Mouse (Mus musculus) c-Kit-positive CD71-positive TER-119-negative erythroid progenitor cells, embryonic 14.5 days (primary cell): ENCODE measurements at regions not wholly inside any gene's neighbourhood (a gene's known extent, or its start where the extent isn't known, plus 50 kb on each side); places are given as distances from the start of the nearest gene placed in this dataset.

ENCODE experiments used
- DNase-seq: peaks from one replicate; pipeline ENCODE4 v3.0.0-alpha.2; 2013; ENCODE audit warnings: low read depth

- DNase-seq: no peak
Measured at GRCm38 (mm10) chr4:33595763-33596162, 285.7 kb downstream of the Rngtt start.

GRCm38 (mm10) chr4:33599966-33600365, 289.9 kb downstream of the Rngtt start:
- DNase-seq: no peak

DNA sequence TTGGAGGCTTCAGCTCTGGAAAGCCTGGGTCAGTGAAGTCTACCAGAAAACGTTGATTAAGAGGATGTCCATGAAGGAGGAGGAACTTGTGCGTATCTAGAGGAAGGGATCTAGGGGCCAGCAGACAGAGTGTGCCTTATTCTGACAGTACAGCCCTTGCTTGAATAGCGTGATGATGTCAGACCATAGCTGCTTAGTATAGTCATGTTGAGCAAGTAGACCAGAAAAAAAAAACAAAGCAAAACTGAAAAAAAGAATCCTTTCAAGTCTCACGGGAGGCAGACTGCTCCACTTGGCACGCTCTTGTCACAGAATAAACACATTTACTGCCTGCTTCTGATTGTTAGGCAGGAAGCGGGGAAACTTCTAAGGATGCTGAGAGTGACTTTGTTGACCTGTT, 290.7 kb downstream of the Rngtt start:
- DNase-seq: no peak

DNA sequence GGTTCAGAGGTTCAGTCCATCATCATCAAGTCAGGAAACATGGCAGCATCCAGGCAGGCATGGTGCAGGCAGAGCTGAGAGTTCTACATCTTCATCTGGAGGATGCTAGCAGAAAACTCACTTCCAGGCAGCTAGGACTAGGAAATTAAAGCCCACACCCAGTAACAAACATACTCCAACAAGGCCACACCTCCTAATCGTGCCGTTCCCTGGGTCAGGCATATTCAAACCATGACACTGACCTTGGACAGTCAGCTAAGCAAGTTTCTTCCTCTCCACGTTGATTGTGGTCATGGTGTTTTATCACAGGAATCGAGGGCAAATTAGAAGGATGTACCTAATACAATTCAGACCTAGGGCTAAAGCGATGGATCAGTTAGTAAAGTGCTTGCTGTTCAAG, 294.5 kb downstream of the Rngtt start:
- DNase-seq: no peak

DNA sequence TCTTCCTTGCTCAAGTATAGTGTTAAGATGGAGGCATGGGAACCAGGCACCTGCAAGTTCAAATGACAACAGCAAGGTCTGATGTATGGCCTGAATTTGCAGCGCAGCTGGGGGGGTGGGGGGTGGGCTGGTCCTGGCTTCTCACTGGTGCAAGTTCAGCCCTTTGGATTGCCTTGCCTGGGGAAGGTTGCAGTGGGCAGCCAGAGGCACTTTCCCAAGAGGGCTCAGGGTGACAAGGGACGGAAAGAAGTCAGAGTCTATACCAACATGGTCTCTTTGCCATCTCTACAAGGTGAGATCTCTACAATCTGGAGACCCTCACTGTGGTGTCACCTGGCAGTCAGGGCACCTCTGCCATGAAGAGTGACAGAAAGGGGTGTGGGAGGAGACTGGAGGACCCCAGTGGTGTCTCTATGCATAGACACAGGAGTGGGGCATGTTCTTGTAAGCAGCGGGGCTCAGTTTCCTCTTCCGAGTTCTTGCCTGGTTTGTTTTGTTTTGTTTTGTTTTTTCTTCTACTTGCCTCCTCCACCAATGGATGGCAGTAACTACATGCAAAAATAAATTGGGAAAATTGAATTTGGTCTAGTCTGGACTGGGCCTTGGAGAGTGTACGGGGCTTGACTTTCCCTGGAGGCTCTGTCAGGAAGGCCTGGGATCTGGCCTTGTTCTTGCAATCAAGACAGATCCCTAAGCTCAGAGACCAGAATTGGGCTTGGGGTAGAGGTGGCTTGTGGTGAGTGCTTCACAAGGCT, 284.4 kb upstream of the Cnr1 start:
- DNase-seq: no peak

DNA sequence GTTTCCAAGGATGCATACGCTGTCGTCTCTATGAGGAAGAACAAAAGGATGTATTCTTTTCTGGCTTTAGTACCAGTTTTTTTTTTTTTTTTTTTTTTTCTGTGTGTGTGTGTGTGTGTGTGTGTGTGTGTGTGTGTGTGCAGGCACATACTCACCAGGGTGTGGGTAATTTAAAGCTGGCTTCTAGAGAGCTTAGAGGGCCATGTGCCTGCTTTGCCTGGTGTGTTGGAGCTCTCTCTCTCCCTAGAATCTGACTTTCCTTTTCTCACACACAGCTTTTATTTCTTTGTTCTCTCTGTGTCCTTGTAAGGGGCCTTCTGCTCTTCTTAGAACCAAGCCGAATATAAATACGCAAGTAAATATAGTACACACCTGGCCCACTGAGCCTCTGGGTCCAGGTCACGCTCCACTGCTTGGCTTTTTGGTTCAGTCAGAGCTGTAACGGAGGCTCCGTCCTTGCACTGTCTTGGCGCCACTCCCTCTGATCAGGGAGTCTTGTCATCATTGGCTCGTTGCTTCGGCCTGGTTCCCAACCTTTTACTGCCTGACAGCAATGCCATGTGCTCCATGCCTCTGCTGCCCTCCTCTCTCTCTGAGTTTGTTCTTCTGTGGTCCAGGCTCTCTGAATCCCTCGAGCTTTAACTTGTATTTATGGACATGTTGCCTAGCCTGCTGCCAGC, 283.7 kb upstream of the Cnr1 start:
- no peak for DNase-seq

- DNase-seq: no peak
Measured at GRCm38 (mm10) chr4:33641883-33642282, 282.5 kb upstream of the Cnr1 start.

DNA sequence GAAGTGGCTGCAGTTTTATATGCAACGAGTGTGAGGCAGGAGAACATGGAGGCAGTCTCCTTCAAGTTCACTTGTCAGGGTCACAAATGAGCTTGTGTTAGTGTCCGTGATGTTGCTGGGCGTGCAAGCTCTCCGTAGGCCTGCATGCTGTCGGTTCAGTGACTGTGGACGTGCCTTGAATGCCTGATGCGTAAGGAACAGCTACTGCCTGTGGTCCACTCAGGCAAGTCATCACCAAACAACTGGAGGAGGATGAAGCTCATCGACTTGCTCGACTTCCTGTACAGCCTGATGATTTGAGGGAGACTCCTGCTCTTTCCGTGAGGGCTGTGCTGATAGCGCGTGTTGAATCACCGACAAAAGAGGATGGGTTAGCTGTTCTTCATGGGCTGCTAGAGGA, 281.9 kb upstream of the Cnr1 start:
- no peak for DNase-seq

DNA sequence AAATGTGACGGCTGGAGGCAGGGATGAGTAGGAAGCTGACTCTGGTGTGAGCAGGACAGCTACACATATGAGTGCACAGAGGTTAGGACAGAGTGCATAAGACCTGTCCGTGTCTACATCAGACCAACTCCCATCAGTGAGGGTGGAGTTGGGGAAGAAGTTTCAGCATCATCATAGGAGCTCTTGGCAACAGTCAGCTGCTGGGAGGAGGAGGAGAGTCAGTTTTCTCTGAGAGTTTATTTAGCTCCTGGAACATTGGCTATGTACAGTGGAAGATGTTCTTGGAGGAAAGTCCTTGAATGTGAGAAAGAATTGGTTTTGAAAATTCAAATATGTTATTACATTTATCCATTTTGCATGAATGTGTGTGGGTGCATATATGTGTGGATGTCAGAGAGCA, 279.2 kb upstream of the Cnr1 start:
- no peak for DNase-seq

- DNase-seq: no peak
Measured at GRCm38 (mm10) chr4:33651292-33651691, 273.1 kb upstream of the Cnr1 start.

DNA sequence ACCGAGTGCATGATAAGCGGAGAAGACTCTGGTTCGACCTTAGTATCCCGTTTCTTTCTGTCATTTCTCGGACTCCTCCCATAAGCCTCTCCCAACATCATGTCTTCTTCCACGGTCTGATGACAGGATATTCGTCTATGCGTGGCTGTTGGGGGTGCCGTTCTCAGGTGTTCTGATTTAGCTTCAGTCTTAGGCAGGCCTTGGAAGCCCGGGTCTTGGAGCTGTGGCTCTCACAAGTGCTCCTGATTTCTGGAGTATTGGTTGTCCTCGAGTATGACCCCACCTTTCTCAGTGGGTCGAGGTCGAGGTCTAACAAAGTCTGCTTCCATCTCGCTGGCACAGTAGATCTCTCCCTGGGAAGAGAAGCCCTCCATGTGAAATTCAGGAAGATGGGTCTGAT, 264.6 kb upstream of the Cnr1 start:
- no peak for DNase-seq

DNA sequence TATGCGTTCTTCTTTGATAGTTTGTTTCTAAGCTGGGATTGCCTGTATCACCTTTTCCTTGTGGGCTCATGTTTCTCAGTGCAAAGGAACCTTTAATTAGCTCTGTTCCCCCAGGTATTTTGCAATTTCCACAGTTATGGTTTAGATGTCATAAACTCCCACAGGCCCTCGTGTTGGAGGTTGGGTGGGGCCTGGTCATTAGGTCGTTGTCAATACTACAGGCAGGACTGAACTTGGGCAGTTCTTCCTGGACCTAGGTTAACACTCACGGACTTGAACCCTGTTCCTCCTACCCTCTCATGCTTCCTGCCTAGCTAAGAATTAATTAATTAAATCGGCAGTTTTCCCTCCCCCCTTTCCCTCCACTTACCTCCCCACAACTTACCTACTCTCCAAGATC, 263.8 kb upstream of the Cnr1 start:
- DNase-seq: no peak

- peak; percentile 39 for DNase-seq
Measured at GRCm38 (mm10) chr4:33661862-33662261, 262.5 kb upstream of the Cnr1 start.

- DNase-seq: no peak
Measured at GRCm38 (mm10) chr4:33662965-33663364, 261.4 kb upstream of the Cnr1 start.

DNA sequence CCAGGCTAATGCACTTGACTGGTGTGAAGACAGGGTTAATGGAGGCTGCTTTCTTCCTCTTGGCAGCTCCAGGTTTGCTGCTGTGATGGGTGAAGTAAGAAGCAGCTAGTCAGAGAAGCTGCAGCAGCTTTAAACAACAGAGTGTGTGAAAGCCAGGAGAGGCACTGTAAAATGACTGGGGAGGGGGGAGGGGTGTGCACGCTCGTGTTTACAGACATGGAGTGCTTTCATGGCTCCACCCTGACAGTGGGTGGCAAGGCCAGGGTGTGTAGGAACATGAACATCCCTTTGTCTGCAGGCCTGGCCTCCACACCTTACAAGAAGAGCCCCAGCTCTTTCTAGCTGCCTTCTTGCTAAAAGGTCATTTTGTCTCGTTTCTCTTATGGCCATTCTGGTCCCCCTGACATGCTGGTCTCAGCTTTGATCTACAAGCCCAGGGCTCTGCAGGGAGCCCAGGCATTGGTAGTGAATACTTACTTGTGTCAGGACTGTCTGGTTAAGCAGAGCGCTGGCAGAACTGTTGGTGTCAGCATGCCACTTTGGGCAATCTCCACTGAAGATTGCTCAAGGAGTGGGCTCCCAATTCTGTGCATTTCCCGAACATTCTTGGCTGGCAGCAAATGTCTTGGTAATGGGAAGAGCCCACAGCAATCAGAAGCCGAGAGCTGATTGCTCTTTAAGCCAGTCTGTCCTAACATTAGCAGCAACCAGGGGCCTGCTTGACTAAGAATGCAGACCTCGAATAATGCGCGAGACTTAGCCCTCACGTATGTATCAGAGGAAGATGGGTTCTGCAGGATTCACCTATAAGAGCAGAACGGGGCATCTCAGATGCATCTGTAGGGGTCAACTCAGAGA, 260.5 kb upstream of the Cnr1 start:
- no peak for DNase-seq

DNA sequence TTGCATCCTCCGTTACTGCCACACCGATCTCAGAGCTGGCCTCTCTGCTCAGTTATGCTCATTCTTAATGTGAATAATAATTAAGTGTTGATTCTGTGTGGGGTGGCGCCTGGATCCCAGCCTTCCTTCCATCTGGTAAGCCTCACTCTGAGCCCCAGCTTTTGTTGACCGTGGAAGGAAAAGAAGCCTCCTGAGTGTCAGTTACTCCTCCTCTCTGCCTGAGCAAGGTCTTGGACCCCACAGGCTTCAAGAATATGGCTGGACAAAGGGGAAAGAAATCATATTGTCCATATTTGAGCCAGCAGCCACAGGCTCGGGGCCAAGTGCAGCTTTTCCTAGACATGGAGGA, 259.9 kb upstream of the Cnr1 start:
- DNase-seq: no peak

DNA sequence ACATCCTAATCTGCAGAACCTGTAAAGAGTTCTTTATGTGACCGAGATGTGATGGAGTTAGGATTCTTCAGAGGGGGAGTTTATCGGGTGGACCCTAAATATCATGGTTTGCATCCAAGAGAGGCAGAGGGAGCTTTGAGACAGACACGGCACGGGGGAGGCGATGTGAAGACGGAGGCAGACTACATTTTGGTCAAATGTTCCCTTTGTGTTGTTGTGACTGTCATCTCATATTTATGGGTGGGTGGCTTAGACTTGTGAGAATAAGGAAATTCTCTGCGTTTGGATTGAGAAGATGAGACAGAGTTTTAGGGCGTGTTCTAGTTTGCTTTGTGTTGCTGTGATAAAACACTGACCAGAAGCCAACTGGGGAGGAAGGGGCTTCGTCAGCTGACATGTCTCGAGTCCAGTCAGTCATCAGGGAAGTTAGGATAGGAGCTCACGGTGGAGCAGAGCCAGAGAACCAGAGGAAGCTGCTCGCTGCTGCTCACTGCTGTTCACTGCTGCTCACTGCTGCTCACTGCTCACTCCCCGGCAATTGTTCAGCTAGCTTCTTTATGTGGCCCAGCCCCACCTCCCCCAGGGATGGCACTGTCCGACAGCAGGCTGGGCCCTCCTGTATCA, 259.0 kb upstream of the Cnr1 start:
- no peak for DNase-seq

DNA sequence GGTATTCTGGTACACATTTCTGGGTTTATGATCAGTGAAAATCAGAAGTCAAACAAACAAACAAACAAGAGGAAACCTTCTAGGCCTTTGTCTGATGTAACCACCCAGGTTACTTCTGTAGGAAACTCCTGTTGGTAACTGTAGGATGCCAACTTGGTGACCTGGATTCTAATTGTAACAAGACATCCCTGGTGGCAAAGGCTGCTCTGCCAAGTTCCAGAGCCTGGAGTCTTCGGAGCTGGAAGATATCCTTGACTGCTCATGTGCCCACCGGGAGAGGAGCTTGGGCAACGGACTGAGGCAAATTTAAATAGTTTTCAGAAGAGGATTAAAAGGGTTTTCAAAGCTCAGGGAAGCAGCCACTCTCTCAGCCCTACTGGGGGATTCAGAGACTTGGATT, 256.0 kb upstream of the Cnr1 start:
- no peak for DNase-seq

- no peak for DNase-seq
Measured at GRCm38 (mm10) chr4:33675044-33675443, 249.3 kb upstream of the Cnr1 start.

GRCm38 (mm10) chr4:33679351-33679750, 245.0 kb upstream of the Cnr1 start:
- DNase-seq: no peak

GRCm38 (mm10) chr4:33686135-33686534, 238.3 kb upstream of the Cnr1 start:
- no peak for DNase-seq

DNA sequence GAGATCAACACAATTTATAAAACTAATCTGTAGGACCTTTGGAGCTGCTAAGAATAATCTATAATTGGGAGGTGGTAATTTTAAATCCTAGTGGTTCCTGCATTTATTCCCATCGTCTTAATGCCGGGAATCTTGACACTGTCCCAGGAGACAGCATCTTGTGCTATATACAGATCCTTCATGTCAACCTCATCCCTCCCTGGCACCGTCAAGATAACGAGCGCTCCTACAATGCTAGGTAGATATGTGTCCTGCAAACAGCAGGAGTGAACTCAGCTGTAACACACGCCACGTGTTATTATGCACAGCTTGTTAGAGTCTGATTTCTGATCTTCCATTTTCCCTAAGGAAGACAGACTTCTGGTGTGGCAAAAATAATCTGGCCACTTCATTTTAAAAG, 237.0 kb upstream of the Cnr1 start:
- no peak for DNase-seq

DNA sequence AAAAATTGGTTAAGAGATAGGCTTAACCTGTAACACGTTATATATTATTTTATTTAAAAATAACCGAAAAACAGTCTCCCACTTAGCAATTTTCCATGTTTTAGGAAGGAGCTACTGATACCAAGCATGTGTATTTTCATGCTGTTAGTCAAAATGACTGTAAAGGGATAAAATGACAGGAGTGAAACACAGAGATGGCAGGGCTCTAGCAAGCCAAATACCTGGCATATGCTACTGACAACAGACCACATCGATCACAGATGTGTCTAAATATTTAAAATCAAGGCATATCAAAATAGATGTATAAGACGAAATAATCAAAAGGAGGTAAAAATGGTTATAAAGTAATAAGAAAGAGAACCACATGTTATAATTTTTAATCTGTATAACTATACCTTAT, 231.0 kb upstream of the Cnr1 start:
- DNase-seq: no peak
